ENCODE assay signal across 8 mouse cellular contexts in the genomic region with DNA sequence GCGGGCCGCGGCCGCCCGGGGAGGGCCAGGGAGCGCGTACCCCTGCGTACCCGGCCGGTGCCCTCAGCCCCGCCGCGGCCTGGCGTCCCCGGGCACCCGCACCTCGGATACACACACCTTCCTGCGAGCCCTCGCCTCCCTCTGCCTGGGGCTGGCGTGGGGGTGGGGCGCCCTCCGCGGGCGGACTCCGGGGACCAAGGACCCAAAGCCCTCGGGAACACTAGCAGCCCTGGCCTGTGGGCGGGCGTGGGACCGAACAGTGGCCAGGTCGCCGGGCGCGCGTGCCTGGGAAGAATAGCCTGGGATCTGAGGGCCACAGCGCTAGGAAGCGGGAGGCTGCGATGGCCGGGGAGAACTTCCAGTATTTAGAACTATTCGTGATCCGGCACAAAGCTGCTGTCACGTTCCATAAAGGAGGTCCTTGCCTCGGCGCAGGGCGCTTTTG. TPM values are rescaled to one million over a fixed set of nuclear protein-coding genes. Genes with fewer than 3 reads are reported as not detected.
DNase-seq lines count a peak whose midpoint lies in the region; ATAC-seq and TF ChIP-seq lines count a peak whose summit lies in the region.

No protein-coding gene starts in this region.

- peak; percentile 32 to 56 for DNase-seq in adrenal gland, postnatal 4 days (ENCODE audit: low spot score in 2 of 2)
- peak; percentile 35 for DNase-seq in heart, postnatal 0 days (ENCODE audit: low spot score)
- DNase-seq in kidney, postnatal 25 days = peak; percentile 64 to 84
- peak; percentile 54 for DNase-seq in lung, postnatal 25 days (ENCODE audit: low spot score)
- DNase-seq in retina, embryonic 14.5 days (ENCODE audit: low spot score) = peak; percentile 62
- peak; percentile 28 to 67 for DNase-seq in urinary bladder, adult 18-20 months (ENCODE audit: low spot score in 2 of 2)

- peak overlapping the region; percentile 92 for H3K9ac ChIP-seq in ES-Bruce4 (ENCODE audit: low read depth, poor library complexity, severe bottlenecking)
- peak overlapping the region; percentile 95 for H3K9ac ChIP-seq in heart, postnatal 0 days (replicated peaks; ENCODE audit: low read depth, low read length)

- no peak for TF ChIP-seq CTCF in ES-Bruce4 (IDR thresholded peaks at IDR 0.05; ENCODE audit: low read depth, low read length)
- TF ChIP-seq CTCF in embryonic fibroblast, embryonic 13.5 days (IDR thresholded peaks at IDR 0.05; ENCODE audit: borderline replicate concordance, insufficient read depth, low read length) = no peak
- peak; percentile 20; the same call in 1 of the 2 replicates for TF ChIP-seq CTCF in heart, postnatal 0 days (IDR thresholded peaks at IDR 0.05; ENCODE audit: low read depth)

- peaks cover 2% of the 10 kb centered on the region for H3K4me1 ChIP-seq in ES-Bruce4 (ENCODE audit: control insufficient read depth, insufficient read depth, low read length)
- H3K4me1 ChIP-seq in embryonic fibroblast, embryonic 13.5 days (ENCODE audit: control insufficient read depth, insufficient read depth, low read length) = peaks cover 4% of the 10 kb centered on the region; the same call in 1 of the 2 replicates
- H3K4me1 ChIP-seq in heart, postnatal 0 days (ENCODE audit: control insufficient read depth, insufficient read depth) = peaks cover 37% of the 10 kb centered on the region

- ATAC-seq in heart, postnatal 0 days (ENCODE audit: insufficient read depth, low read depth) = peak; percentile 71

- H3K9me3 ChIP-seq in ES-Bruce4 (replicated peaks; ENCODE audit: control insufficient read depth, insufficient read depth, low read length, poor library complexity, severe bottlenecking) = no peaks in the 10 kb centered on the region
- H3K9me3 ChIP-seq in heart, postnatal 0 days (replicated peaks; ENCODE audit: control insufficient read depth, low read length) = no peaks in the 10 kb centered on the region

- TF ChIP-seq POLR2A in ES-Bruce4 (IDR thresholded peaks at IDR 0.05; ENCODE audit: insufficient read depth, low read length) = no peak
- no peak for TF ChIP-seq POLR2A in embryonic fibroblast, embryonic 13.5 days (IDR thresholded peaks at IDR 0.05; ENCODE audit: low read depth, low read length)

- H3K27ac ChIP-seq in ES-Bruce4 (ENCODE audit: insufficient read depth, low read length) = no peak overlapping the region
- H3K27ac ChIP-seq in embryonic fibroblast, embryonic 13.5 days (ENCODE audit: insufficient read depth, low read length) = peak overlapping the region; percentile 69
- H3K27ac ChIP-seq in heart, postnatal 0 days (ENCODE audit: low read depth) = peak overlapping the region; percentile 95

- H3K27me3 ChIP-seq in ES-Bruce4 (ENCODE audit: control insufficient read depth, insufficient read depth, low read length, poor library complexity, severe bottlenecking) = no peaks in the 10 kb centered on the region
- no peaks in the 10 kb centered on the region for H3K27me3 ChIP-seq in heart, postnatal 0 days (ENCODE audit: control insufficient read depth, insufficient read depth, low read length)

- no peak for TF ChIP-seq EP300 in ES-Bruce4 (IDR thresholded peaks at IDR 0.05; ENCODE audit: insufficient read depth, low read depth, low read length)
- TF ChIP-seq EP300 in heart, postnatal 0 days (IDR thresholded peaks at IDR 0.05; ENCODE audit: low read depth) = no peak

- H3K4me3 ChIP-seq in ES-Bruce4 (ENCODE audit: low read depth, low read length) = peak overlapping the region; percentile 96
- H3K4me3 ChIP-seq in embryonic fibroblast, embryonic 13.5 days (ENCODE audit: insufficient read depth, low read length) = peak overlapping the region; percentile 61
- H3K4me3 ChIP-seq in heart, postnatal 0 days (ENCODE audit: low read depth, low read length) = peak overlapping the region; percentile 99

- H3K36me3 ChIP-seq in ES-Bruce4 (ENCODE audit: control insufficient read depth, insufficient read depth, low read length, poor library complexity, severe bottlenecking) = no peaks in the 10 kb centered on the region
- H3K36me3 ChIP-seq in heart, postnatal 0 days (replicated peaks; ENCODE audit: control insufficient read depth, insufficient read depth, low read length) = no peaks in the 10 kb centered on the region

- WGBS in heart, postnatal 0 days = under 1% methylated on average over 44 of the region's 44 CpGs

- peak overlapping the region; percentile 96 for H3K4me2 ChIP-seq in heart, postnatal 0 days (ENCODE audit: low read depth, low read length)

RNA-seq across cellular contexts. Expression of a gene that starts 1.7 kb away (rescaled TPM):
- 19.8 and 21.2 TPM in 2 replicates for polyA plus RNA-seq in ES-Bruce4 (2011; ENCODE audit: insufficient read depth, insufficient read length, low read depth, missing spikeins)
- 10 to 100 TPM; 38.6 to 46.3 TPM for total RNA-seq in adrenal gland, postnatal 4 days (2021)
- 24.4 and 28.5 TPM in 2 replicates for polyA plus RNA-seq in embryonic fibroblast, embryonic 13.5 days (2011; ENCODE audit: insufficient read length, low read depth, missing spikeins)
- total RNA-seq in heart, postnatal 0 days (2014; rRNA removed; ENCODE audit: low replicate concordance) = 47.8 and 49.7 TPM in 2 replicates
- polyA plus RNA-seq in heart, postnatal 0 days (2015; fragmentation: Nextera tagmentation; extraction: Ambion mirVana) = 17.6 and 17.7 TPM in 2 replicates
